Mouse (Mus musculus): ENCODE results near the gene Ppard.

GRCm38 (mm10) chr17:28286133-28286532, 53.6 kb downstream of the Ppard start:
- TF ChIP-seq GATA1 (IDR thresholded peaks at IDR 0.05; ENCODE audit: low read length) (no peak), TAL1 (IDR thresholded peaks at IDR 0.05; ENCODE audit: low read length) (no peak)

All from erythroblast, embryonic 14.5 days (primary cell).